Mouse (Mus musculus) thymus, postnatal 36 days (tissue): ENCODE measurements at regions not wholly inside any gene's neighbourhood (a gene's known extent, or its start where the extent isn't known, plus 50 kb on each side); places are given as distances from the start of the nearest gene placed in this dataset.

Experiments
- DNase-seq, 2 experiments: peaks; one replicate each; pipeline ENCODE4 v3.0.0; 2022; ENCODE audit warnings: mixed read lengths in 2 of 2

- DNase-seq: no peak
These were observed 175.7 kb downstream of the Fat4 start for GRCm38 (mm10) chr3:39062415-39062814.

GRCm38 (mm10) chr3:39065457-39065856 is 178.7 kb downstream of the Fat4 start:
- DNase-seq: no peak

- no peak for DNase-seq
These were observed 182.3 kb downstream of the Fat4 start for GRCm38 (mm10) chr3:39069011-39069410.

- no peak for DNase-seq
These were observed 196.0 kb downstream of the Fat4 start for GRCm38 (mm10) chr3:39082678-39083270.

DNA sequence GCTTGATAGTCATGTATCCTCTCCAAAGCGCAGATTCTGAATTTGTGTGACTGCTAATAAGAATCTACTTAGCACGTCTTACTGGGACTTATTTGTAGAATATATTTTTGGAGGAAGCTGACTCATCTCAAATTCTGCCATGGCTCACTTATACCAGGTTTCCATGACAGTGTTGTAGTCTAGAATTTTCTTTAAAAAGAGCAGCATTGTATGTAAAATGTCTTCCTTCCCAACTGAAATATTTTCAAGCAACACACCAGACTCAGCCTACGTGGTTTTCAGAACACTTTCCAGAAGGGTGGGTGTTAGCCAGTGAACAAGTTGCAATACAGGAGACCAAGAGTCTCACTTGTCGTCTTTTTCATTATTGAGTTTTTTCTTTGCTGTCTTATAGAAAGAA is 202.2 kb downstream of the Fat4 start:
- no peak for DNase-seq

DNA sequence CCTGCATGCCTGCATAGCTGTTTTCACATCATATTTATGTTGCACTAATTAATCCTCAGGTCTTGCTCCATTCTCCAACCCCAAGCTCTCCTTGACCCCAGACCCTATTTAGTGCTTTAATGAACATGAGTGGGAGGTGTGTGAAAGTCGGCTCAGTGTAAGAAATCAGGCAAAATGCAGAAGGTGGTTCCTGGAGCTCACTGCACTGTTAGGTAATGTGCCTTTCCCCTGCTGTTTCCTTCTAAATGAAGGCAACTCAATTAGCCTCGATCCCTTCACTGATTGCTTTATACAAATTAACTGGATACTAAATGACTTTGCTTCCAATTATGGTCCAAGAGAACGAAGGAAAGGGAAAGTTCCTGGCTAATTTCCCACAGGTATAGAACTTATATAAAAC is 215.6 kb downstream of the Fat4 start:
- DNase-seq: no peak

GRCm38 (mm10) chr3:39109756-39110392 is 223.1 kb downstream of the Fat4 start:
- no peak for DNase-seq

DNA sequence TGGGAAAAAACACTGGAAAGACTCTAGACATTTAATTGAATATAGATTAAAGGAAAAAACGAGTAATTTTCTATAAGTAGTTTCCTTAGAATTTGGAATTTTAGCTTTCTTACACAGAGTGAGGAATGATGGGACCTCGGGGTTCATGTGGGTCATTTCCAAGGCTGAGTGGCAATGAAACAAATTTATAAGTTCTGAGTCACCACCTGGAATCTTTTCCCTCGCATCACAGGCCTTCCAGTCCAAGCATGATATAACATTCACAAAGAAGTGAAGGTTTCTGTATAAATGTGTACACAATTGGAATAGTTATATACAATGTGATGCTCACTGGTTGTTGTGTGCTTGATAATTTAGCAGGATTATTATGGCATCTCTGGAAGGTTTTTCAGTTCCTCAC is 227.3 kb downstream of the Fat4 start:
- DNase-seq: no peak

- no peak for DNase-seq
These were observed 228.1 kb downstream of the Fat4 start for GRCm38 (mm10) chr3:39114826-39115225.

DNA sequence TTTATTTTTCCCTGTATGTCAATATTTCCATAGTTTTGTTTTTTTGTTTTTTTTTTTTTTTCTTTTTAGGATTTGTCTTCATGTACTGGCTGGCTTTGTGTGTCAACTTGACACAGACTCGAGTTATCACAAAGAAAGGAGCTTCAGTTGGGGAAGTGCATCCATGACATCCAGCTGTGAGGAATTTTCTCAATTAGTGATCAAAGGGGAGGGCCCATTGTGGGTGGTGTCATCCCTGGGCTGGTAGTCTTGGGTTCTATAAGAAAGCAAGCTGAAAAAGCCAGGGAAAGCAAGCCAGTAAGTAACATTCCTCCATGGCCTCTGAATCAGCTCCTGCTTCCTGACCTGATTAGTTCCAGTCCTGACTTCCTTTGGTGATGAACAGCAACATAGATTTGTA is 228.7 kb downstream of the Fat4 start:
- DNase-seq: no peak

DNA sequence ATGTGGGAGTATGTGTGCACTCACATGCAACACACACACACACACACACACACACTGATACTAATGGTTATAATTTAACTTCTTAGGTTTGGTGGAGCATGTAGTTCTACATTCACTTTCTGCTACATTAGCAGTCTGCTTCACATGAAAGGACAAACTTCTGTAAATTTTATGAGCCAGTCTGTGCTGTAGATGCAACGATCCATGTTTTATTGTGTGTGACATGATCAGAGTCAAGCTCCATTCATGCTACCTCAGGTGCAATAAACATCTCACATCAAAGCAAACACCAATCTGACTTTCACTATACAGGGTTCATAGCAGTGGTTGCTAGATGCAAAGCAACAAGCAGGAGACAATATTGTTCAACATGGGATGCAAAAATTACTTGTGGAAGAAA is 235.5 kb downstream of the Fat4 start:
- no peak for DNase-seq

DNA sequence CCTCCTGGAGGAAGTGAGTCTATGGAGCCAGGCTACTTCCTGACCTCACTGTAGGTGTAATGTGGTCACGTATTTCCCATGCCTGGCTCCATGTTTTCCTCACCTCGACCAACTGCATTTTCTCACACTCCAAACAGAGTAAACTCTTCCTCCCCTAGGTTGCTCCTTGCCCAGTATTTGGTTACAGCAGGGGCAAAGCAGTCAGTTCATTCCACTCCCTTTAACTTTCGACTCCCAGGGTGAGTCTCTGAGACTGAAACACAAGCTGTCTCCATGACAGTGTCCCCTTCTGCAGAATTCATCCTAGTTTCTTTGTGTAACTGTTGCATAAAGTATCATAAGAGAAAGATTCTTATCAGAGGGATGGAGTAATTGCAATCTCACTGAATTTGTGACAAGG is 243.8 kb downstream of the Fat4 start:
- DNase-seq: no peak

DNA sequence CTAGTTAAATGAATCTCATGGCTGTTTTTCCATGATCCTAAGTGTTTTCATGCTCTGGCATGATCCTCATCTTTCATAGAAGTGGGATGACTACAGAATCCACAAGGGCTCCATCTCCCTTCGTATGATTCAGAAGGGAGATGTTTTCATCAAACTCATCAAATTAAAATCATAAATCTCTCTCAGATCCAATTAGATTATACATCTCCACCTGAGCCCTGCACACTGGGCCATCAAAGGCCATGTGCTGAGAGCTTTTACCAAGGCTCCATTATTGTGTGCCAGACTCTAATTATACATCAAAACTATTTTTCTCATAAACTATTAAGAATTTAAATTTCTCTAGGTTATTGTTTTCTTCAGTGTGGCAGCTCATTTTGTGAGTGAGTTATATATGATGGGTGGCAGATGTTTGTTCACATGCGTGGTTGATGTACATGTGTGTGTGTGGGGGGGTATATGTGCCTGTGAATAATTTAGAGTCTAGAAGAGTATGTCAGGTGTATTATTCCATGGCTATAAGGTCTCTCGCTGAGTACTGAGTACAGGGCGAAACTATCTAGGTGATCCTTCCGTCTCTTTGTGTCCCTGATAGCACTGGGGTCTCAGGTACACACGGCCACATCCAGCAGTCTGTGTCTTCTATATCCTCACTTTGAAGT is 278.4 kb downstream of the Fat4 start:
- DNase-seq: no peak

GRCm38 (mm10) chr3:39182646-39183045 is 295.9 kb downstream of the Fat4 start:
- no peak for DNase-seq

GRCm38 (mm10) chr3:39195102-39195501 is 308.4 kb downstream of the Fat4 start:
- DNase-seq: no peak

DNA sequence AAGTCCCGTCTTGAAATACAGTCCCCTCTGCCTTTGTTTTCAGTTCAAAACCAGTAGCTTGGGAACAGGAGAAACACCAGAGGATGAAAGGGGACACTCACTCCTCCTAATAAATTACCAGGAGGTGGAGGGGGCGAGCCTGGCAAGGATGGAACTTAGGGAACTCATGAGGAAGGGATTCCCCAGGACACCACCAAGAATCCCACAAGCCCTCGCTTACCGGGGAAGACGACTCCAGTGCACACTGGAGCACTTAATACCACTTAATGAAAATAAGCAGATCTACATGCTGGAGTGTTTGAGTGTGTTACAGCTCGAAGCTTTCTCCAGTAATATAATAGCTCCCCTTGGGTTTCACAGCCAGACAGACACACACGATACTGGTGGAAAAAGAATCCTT is 315.9 kb downstream of the Fat4 start:
- DNase-seq: no peak

DNA sequence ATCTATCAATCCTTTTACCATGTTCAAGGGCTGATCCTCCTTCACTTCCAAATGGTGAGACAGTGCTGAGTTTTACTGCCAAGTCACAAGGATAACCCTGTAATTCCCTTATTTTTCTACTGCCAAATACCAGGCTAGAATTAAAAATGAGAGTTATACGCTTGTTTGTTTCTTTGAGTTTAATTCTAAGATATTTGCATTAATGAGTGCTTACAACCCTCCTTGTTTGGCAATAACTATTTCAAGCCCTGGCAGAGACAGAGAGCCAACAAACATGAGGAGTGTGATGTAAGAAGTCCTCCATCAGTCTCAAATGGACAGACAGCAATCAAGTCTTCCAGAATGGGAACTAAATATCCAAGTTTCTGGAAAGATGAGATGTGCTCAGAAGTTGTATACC is 321.9 kb downstream of the Fat4 start:
- DNase-seq: no peak

- no peak for DNase-seq
These were observed 322.8 kb downstream of the Fat4 start for GRCm38 (mm10) chr3:39209382-39210165.

DNA sequence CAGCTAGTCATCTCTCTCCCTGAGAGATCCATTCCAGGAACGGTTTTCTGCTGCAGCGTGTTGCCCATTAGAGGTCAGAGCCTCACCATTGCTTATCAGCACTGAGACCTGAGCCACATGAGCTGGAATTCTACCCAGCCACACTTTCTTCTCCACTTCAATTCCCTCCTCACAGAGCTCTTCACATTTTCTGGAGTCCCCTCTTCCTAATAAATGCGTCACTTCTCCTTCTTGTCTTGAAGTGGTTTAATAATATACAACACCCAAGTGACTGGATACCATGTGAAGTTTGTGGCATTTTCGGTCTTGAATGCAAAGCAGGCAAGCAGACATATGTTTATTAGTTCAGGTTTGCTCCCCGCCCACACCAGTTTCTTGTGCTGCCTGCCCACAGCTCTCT is 324.9 kb downstream of the Fat4 start:
- no peak for DNase-seq

DNA sequence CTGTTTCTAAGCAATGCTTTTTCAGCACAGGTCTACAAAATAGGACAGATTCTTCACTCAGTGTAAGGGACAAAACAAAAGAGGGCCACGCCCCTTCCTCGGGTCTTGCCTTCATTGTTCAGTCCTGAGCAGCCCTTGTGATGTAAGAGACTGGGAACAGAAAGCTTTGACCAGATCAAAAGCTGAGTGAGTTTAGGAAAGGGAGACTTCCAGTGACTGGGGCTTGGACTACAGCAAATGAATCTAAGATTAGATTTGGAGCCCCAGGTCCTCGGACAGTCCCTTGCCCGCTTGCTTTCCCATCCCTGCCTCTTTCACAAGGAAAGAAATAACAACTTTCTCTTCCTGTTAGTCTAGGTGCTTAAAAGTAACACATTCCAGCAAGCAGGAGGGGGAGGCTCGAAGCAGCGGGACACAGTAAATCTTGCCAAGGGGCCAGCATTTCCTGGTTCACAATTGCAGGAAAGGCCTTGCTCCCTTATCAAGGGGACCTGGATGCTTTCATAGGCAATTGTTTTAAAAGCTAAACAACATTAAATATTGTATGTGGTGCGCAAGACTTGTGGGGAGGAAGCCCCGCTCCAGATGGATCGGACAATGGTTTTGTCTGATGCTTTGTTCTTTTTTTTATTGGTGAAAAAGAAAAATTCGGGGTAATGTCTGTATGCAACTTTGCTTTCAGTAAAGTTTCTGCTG is 333.4 kb downstream of the Fat4 start:
- DNase-seq: no peak

DNA sequence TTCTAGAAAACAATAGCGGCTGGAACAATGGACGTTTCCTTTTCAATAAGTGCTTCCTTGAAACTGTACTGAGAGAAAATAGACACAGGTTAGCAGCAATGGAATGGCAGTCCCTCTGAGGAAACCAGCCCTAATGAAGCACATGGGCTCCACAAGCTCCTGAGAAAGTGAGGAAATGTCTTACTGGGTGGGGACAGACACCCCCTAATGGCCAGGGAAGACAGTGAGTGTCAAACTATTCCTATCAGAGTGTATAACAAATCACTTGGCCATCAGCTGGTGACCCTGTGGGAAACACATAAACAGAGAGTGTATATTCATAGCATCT is 333.9 kb downstream of the Fat4 start:
- no peak for DNase-seq

GRCm38 (mm10) chr3:39222059-39222458 is 335.3 kb downstream of the Fat4 start:
- no peak for DNase-seq

GRCm38 (mm10) chr3:39234921-39235320 is 348.2 kb downstream of the Fat4 start:
- no peak for DNase-seq
